Mouse (Mus musculus) spleen, adult 12 weeks (tissue): ENCODE measurements around the gene Sugct.
"Not testable (repeated sequence)": the region's sequence is repeated elsewhere in the genome, so short reads cannot be mapped to it uniquely, and the experiment has no call there.

ENCODE experiments used
- DNase-seq: peaks from one replicate; pipeline ENCODE4 v3.0.0; 2022; ENCODE audit warnings: low spot score

The Sugct gene

DNA sequence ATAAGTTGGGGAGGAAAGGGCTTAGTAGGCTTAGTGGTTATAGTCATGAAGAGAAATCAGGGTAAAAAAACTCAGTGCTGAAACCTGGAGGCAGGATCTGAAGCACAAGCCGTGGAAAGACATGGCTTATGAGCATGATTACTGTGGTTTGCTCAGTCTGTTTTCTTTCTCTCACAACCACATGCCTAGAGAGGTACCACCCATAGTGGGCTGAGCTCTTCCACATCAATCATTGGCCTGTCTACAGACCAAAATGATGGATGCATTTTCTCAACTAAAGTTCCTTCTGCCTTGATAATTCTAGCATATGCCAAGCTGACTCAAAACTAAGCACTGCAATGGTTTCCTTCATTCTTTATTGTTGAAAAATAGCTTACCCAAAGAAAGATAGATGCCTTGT lies 817.3 kb downstream of the Sugct start:
- no peak for DNase-seq

DNA sequence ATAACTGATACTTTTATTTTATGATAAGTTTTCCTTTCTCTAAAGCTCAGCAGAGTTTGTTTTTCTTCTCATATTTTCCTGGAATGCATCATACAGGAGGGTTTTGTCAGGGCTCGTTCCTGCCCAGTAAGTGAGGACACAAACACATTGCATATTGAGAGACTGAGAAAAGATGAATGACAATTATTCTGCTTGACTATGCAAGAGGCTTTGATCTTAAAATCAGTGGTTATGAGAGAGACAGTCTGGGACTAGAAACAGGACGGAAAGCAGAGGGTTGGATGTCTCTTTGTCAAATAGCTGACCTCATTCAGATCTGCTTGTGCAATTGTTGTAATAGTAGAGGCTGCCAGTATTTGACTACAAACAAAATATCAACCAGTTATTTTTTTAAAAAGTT lies 835.4 kb downstream of the Sugct start:
- no peak for DNase-seq

- no peak for DNase-seq
Measured at GRCm38 (mm10) chr13:16847236-16847635, 848.1 kb downstream of the Sugct start.

GRCm38 (mm10) chr13:16840994-16841393 lies 854.4 kb downstream of the Sugct start:
- DNase-seq: no peak

DNA sequence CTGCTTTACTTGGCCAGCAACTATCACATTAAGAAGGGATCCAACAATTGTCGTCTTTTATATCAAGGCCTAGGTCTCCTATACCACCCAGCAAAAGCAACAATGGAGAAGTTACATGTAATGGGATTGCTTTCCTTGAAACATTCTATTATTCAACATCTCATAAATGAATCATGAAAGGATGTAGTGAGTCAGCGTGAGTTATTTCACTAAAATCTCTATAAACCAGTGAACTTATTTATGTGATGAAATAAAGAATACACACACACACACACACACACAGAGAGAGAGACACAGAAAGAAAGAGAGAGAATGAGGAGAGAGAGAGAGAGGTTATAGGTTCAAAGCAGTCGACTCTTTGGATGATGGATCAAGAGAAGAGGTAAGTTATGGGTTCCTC lies 856.9 kb downstream of the Sugct start:
- DNase-seq: no peak

DNA sequence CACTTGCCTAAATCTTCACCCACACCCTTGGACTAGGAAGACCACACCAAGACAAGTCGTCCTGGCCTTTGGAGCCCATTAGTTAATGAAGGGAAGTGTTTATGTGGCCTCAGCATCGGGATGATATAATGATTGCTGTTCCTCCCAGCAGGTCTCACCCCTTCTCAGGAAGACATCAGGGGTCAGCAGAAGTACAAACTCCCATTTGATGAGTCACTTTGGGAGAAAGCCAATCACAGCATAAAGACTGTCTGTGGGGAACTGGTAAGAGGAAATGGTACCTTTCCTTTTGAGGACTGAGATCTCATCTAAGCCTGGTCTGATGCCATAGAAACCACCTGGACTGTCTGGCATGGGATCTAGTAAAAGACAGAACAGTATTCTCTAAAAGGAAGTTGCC lies 860.2 kb downstream of the Sugct start:
- no peak for DNase-seq

- no peak for DNase-seq
Measured at GRCm38 (mm10) chr13:16833069-16833468, 862.3 kb downstream of the Sugct start.

GRCm38 (mm10) chr13:16831840-16832239 lies 863.5 kb downstream of the Sugct start:
- no peak for DNase-seq

DNA sequence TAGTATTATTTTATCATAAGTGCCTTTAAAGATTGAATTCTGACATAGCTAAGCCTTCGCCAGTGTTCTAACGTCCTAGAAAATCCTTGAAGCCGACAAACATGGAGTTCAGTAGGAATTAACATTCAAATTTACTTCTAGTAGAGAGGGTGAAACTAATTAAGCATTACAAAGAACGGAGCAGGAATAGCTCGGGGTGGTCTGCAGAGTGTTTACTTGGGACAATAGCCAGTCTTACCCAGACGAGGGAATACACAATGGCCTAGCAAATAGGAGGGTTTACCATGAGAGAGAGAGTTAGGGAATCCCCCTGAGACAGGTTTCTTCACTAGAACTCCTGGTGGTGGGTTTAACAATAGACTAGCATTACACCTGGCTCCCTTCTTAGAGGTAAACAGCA lies 865.1 kb downstream of the Sugct start:
- not testable (repeated sequence) for DNase-seq

DNA sequence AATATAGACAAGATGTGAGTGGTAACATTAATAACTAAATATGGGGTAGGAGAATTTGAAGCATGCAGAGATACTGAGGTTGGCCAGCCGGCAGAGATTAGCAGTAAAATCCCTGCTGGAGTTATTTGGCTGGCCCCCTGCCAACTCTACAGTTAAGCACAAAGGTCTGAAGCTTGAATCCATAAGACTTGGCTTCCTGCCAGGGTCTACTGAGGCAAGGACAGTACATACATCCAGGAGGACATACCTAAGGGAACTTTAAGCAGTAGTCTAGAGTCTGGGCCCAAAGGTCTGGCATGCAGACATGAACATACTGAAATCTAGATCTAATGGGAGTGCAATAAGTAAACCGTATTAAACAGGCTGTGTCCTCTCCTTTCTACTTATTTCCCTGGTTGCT lies 865.8 kb downstream of the Sugct start:
- DNase-seq: no peak

GRCm38 (mm10) chr13:16825619-16826018 lies 869.7 kb downstream of the Sugct start:
- DNase-seq: no peak

- no peak for DNase-seq
Measured at GRCm38 (mm10) chr13:16821785-16822184, 873.6 kb downstream of the Sugct start.

- no peak for DNase-seq
Measured at GRCm38 (mm10) chr13:16817471-16817870, 877.9 kb downstream of the Sugct start.

GRCm38 (mm10) chr13:16816747-16817146 lies 878.6 kb downstream of the Sugct start:
- no peak for DNase-seq

GRCm38 (mm10) chr13:16812268-16812667 lies 883.1 kb downstream of the Sugct start:
- no peak for DNase-seq
